Mouse (Mus musculus) E14TG2a.4 (cell line): ENCODE results near the gene Gm5089.

ENCODE experiments used
- H3K27me3 ChIP-seq: 2 replicates; pipeline ENCODE4 v1.6.1; 2014; ENCODE audit warnings: low read length, control low read depth; ENCODE audit not compliant: insufficient read depth
- H3K36me3 ChIP-seq: 2 replicates; pipeline ENCODE4 v1.6.1; 2014; ENCODE audit warnings: low read length, control low read depth; ENCODE audit not compliant: insufficient read depth
- H3K4me1 ChIP-seq: replicated peaks from 2 replicates; pipeline ENCODE4 v1.6.1; 2014; ENCODE audit warnings: low read depth, low read length, control low read depth
- H3K4me3 ChIP-seq: replicated peaks from 2 replicates; pipeline ENCODE4 v1.5.1; 2014; ENCODE audit warnings: mild to moderate bottlenecking, low read length
- H3K9me3 ChIP-seq: 2 replicates; pipeline ENCODE4 v1.6.1; 2014; ENCODE audit warnings: low read length, control low read depth
- CTCF ChIP-seq: conservative IDR thresholded peaks from 2 replicates; pipeline ENCODE4 v1.5.1; 2014; ENCODE audit warnings: low read length
- NANOG ChIP-seq: IDR thresholded peaks from 2 replicates; pipeline ENCODE4 v1.6.1; 2014; ENCODE audit warnings: borderline replicate concordance, low read length, mixed read lengths
- POU5F1 ChIP-seq: IDR thresholded peaks from 2 replicates; pipeline ENCODE4 v1.6.1; 2014; ENCODE audit warnings: low read length, borderline replicate concordance

Gene Gm5089

DNA sequence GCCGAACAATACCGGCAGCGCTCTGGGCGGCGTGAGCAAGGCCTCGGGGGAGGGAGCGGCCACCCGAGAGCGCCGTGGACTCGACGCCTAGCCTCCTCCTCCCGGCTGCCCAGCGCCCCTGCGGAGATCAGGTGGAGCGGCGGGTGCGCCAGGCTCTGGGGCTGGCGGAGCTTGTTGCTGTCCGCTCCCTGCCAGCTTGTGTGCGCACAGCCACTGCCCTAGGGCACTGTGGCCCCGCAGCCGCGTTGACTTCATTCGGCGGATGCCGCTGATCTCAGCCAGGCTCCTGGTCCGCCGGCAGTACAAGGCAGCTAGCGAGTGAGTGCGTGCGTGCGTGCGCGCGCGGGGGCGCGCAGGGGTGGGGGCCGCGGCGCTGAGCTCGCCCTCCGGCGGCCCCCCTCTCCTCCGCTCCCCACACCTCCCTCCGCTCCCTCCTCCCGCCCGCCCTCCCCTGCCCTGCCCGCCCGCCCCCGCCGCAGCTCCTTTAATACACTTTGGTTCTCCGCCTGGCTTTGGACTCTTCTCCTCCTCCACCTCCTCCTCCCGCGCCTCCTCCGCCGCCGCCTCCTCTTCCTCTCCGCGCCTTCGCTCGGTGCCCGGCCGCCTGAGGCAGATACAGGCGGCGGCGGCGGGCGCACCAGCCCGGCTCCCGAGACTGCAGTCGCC, 24.1 kb upstream of the Gm5089 start, which contains the start of gene Zic2:
TSS of gene Zic2 (plus strand) at position 545 of the 666 bp plus-strand sequence.
- Histone ChIP-seq H3K9me3 (no peaks in the 10 kb centered on the region), H3K4me1 (peaks cover 64% of the 10 kb centered on the region)
- TF ChIP-seq POU5F1 (no peak), NANOG (no peak), CTCF (no peak)

DNA sequence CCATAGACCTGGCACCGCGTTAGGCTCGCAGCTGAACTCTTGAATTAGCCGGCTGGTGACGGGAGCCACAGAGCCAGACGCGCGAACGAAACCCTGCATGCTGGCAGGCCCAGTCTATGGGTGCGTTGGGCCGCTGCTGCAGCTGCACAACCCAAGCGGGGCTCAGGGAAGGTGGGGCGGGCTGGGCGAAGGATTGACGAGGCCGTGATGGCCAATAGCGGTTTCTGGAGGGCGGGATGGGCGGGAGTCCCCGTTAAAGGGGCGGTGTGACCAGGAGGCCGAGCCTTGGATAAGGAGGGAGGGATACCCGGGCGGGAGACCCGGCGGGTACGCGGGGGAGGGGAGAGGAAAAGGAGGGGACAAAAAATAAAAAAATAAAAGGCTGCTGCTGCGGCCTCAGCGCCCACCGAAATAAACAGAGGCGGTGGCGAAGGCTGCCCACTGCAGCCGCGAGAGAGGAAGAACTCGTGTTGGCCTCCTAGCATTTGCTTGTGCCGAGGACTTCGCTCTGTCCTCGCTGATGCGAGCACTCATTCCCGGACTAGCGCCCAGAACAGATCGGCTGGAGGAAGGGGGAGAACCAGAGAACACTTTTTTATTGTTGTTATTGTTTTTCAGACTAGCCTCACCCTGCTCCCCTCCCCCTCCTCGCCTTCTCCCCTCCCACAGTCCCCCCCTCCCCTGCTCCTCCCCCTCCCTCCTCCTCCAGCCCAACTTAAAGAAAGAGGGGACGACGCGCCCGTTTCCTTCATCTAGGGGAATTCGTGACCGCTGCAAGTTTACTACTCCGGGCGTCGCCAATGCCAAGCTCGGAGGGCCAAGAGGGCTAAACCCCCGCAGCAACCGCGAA, 23.4 kb upstream of the Gm5089 start:
- peaks cover 22% of the 10 kb centered on the region for H3K36me3 ChIP-seq
- TF ChIP-seq POU5F1 (no peak), CTCF (no peak), NANOG (no peak)
- peak overlapping the region; percentile 91 for H3K4me3 ChIP-seq
- H3K4me1 ChIP-seq = peaks cover 67% of the 10 kb centered on the region
- peaks cover 48% of the 10 kb centered on the region for H3K27me3 ChIP-seq
- H3K9me3 ChIP-seq = no peaks in the 10 kb centered on the region

More for the DNA sequence above, 24.1 kb upstream of the Gm5089 start, which contains the start of gene Zic2:
- peaks cover 47% of the 10 kb centered on the region for H3K27me3 ChIP-seq
- peak within 1 kb of the TSS; percentile 91 for H3K4me3 ChIP-seq
- H3K36me3 ChIP-seq = peaks cover 27% of the 10 kb centered on the region

DNA sequence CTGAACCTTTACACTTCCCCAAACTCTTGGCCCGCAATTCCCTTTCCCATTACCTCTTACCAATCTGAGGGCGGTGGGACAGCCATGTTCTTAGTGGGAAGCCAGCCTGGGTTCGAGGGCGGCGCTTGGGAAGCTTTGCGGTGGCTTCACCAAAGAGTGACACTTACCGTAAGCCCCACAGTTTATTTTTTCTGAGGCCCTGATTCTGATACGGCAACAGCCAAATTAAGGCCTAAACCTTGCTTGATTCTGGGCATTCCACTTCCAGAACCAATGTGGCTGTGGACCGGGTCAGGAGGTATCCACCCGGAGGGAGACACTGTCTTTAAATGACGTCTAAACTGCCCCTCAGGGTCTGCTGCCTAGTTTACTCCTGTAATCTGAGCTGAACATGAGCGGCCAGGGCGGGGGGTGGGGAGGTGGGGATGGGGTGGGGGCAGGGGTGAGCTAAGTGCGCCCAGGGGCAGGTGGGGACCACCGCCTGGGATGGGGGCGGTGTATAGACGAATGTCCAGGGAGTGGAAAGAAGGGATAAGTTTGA, 22.4 kb upstream of the Gm5089 start:
- Histone ChIP-seq H3K27me3 (peaks cover 46% of the 10 kb centered on the region), H3K36me3 (peaks cover 16% of the 10 kb centered on the region), H3K9me3 (no peaks in the 10 kb centered on the region), H3K4me1 (peaks cover 70% of the 10 kb centered on the region), H3K4me3 (peak overlapping the region; percentile 91)
- no peak for TF ChIP-seq NANOG
- TF ChIP-seq CTCF = no peak
- no peak for TF ChIP-seq POU5F1

DNA sequence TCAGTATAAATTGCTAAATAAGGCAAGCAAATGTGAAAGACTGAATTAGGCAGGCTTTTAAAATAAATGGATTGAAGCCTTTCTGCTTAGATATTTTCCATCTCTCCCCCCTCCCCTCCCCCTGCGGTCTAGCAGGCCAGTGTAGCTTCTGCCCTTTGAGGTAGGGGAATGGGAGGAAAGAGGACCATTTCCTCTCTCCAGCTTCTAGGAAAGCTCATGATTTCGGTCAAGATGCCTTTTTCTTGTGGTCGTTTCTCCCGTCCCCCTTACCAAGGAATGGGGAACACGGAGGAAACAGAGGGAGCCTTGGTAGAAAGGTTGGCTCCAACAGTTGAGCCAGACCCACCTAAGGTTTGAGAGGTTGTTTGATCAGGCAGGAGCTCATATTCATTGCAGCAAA, 21.7 kb upstream of the Gm5089 start:
- Histone ChIP-seq H3K9me3 (no peaks in the 10 kb centered on the region), H3K27me3 (peaks cover 41% of the 10 kb centered on the region), H3K36me3 (peaks cover 10% of the 10 kb centered on the region), H3K4me3 (peak overlapping the region; percentile 54), H3K4me1 (peaks cover 70% of the 10 kb centered on the region)
- TF ChIP-seq CTCF (no peak), NANOG (no peak), POU5F1 (no peak)

DNA sequence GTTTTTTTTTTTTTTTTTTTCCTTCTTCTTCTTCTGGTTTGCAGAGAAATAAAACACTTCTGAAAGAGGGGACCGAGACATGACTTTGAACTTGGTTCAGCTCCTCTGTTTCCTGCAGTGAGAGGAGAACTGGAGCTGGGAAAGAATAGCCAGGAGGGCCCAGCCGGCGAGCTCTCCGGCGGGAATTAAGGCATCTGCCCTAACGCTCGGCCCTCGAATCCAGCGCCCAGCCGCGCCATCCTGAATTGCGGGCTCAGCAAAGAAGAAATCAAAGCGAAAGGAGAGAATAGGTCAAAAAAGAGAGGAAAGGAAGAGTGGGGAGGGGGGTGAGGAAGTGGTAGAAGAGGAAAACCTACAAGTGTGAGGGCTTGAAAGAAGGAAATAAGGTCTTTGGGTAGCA, 21.2 kb upstream of the Gm5089 start:
- H3K4me1 ChIP-seq = peaks cover 70% of the 10 kb centered on the region
- no peak for TF ChIP-seq POU5F1
- no peak for TF ChIP-seq CTCF
- no peak for TF ChIP-seq NANOG
- peaks cover 36% of the 10 kb centered on the region for H3K27me3 ChIP-seq
- H3K4me3 ChIP-seq = peak overlapping the region; percentile 54
- H3K36me3 ChIP-seq = peaks cover 6% of the 10 kb centered on the region
- H3K9me3 ChIP-seq = no peaks in the 10 kb centered on the region

DNA sequence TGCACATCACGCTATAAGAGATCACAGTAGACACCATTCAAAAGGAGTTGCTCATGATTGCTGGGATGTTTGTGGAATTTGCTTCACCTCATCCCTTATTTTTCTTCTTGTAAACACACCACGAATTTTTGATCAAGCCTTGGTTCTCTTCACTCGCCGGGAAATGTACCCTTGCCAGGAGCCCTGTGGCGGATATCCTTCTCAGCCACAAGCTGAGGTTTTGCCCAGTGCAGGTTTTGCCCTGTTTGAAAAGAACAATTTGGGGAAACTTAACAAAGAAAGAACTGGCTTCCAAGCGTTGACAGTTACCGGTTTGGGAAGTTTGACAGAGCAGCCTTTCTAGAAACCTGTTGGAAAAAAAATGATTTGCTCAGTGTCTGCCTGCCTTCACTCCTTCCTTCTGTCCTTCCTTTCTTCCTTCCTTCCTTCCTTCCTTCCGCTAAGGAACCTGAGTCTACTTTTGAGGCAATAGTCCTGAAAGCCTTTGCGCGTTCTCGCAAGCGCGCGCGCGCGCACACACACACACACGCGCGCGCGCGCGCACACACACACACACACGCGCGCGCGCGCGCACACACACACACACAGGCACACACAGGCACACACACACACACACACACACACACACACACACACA, 20.7 kb upstream of the Gm5089 start:
- Histone ChIP-seq H3K4me1 (peaks cover 70% of the 10 kb centered on the region), H3K27me3 (peaks cover 30% of the 10 kb centered on the region), H3K36me3 (peaks cover 5% of the 10 kb centered on the region), H3K9me3 (no peaks in the 10 kb centered on the region), H3K4me3 (no peak overlapping the region)
- TF ChIP-seq POU5F1 (no peak), NANOG (no peak), CTCF (no peak)

DNA sequence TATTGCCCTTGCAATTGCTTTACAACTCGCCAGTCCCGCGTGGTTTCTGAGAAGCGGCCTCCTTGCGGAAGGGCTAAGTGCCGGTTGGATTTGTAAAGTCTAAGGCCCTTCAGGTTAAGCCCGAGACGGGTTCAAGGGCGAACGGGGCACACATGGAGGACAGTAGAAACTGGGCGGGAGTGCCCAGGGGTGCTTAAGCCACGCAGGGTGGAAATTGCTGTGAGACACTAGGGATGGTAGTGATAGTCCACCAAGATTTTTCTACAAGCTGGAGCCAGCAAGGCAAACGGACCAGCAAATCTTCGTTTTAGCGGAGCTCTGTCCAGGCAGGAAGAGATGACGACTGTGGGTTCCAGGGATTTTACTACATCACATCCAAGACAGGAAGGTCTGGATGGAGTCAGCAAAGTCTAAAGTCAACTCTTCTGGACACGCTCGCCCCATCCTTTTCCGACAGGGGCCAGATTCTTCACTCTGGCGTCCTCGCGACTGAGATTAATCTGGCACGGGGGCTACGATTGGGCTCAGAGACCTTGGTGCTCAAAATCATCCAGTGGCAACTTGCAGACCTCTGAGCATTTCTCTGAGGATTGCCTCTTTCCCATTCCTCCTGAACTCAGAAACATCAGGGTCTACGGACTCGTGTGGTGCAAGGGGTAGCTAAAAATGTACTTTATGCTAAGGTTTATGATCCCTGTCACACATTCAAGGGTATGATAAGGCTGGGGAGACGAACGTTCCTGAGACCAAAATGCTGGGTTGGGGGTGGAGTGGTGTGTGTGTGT, 18.2 kb upstream of the Gm5089 start:
- Histone ChIP-seq H3K4me1 (peaks cover 74% of the 10 kb centered on the region), H3K4me3 (peak overlapping the region; percentile 49), H3K36me3 (no peaks in the 10 kb centered on the region), H3K27me3 (peaks cover 24% of the 10 kb centered on the region), H3K9me3 (no peaks in the 10 kb centered on the region)
- TF ChIP-seq POU5F1 (no peak), CTCF (no peak), NANOG (no peak)
